Mouse (Mus musculus): ENCODE measurements around the gene Cyp11a1. TPM values are rescaled to one million over a fixed set of nuclear protein-coding genes. Genes with fewer than 3 reads are reported as not detected.

The Cyp11a1 gene
- polyA plus RNA-seq, 1 experiment from 2014 or later = 0.57 TPM

DNA sequence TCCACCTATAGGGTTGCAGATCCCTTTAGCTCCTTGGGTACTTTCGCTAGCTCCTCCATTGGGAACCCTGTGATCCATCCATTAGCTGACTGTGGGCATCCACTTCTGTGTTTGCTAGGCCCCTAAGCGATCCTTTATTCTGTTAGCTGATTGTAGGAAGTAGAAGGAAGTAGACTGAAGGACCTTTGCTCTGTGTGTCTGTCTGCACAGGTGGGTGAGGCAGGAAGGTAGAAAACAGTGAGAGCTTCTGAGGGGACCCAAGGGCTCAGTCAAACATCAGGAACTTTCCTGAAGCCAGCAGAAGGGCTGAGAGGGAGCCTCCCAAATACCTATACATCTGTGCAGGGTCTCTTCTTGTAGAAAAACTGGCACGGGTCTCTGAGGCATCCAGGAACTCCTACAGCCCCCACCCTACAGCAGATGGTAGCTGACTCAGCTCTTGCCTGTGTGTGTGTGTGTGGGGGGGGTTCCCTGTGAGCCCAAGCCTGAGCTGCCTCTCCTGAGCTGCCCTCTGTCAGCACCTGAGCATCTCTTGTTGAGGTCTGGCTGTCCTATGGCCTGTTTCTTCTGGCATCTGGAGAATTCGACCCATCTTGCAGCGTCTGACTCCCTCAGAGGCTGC lies 30.9 kb upstream of the Cyp11a1 start:
- no peak for ATAC-seq (ENCODE audit: low FRiP score)
- WGBS = 84% methylated on average over 5 of the region's 5 CpGs
- H3K4me3 ChIP-seq = no peak overlapping the region

DNA sequence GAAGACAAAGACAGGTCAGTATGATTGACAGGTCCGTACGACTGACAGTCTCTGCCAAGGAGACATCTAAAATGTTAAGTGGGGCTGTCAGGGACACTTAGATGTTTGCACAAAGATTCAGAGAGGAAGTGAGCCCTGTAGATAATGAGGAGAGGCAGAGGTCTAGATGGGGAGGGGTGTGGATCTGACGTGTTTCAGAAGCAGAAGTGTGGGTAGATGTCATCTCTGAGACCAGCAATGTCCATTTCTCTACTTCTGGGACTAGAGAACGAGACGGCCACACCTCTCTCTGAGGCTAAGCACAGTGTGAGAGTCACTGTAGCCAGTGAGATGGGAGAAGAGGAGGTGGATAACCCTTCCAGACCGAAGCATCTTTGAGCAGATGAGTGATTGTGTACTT lies 28.2 kb upstream of the Cyp11a1 start:
- H3K27me3 ChIP-seq = no peaks in the 10 kb centered on the region
- 86% methylated on average over 6 of the region's 6 CpGs for WGBS
- H3K4me3 ChIP-seq = no peak overlapping the region
- no peak overlapping the region for H3K27ac ChIP-seq
- H3K36me3 ChIP-seq = no peaks in the 10 kb centered on the region
- no peak overlapping the region for H3K9ac ChIP-seq
- no peak for ATAC-seq (ENCODE audit: low FRiP score)
- H3K9me3 ChIP-seq = no peaks in the 10 kb centered on the region
- H3K4me1 ChIP-seq (replicated peaks) = 0 out of 2 replicates have a peak, but pooled peaks cover 6% of the 10 kb centered on the region
- no peak overlapping the region for H3K4me2 ChIP-seq

More for the DNA sequence above, 30.9 kb upstream of the Cyp11a1 start:
- Histone ChIP-seq H3K36me3 (no peaks in the 10 kb centered on the region), H3K27ac (no peak overlapping the region), H3K4me2 (no peak overlapping the region), H3K9me3 (no peaks in the 10 kb centered on the region), H3K9ac (no peak overlapping the region), H3K4me1 (replicated peaks) (peaks cover 11% of the 10 kb centered on the region; the same call in 1 of the 2 replicates), H3K27me3 (no peaks in the 10 kb centered on the region)

DNA sequence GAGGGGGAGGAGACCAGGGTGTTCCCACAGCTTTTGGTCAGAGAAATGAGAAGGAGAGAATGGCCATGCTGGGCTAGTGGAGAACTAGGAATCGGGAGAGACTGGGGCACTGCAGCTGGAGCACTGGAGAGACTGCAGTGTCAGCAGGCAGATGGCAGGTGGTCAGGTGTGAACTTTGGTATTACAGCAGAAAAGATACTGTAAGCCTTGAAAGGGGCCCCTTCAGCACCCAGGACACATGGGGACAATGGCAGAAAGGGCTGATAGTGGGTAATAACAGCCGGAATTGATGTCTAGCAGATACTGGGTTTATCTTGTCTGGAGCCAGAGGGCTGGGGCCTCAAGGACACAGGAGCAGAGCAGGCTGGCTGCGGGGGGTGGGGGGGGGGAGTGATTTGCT lies 27.4 kb upstream of the Cyp11a1 start:
- ATAC-seq (ENCODE audit: low FRiP score) = no peak
- WGBS = 79% methylated on average over 3 of the region's 3 CpGs
- Histone ChIP-seq H3K27ac (no peak overlapping the region), H3K27me3 (no peaks in the 10 kb centered on the region), H3K4me1 (replicated peaks) (no peaks in the 10 kb centered on the region), H3K36me3 (no peaks in the 10 kb centered on the region), H3K4me3 (no peak overlapping the region), H3K9ac (no peak overlapping the region), H3K9me3 (no peaks in the 10 kb centered on the region), H3K4me2 (no peak overlapping the region)

DNA sequence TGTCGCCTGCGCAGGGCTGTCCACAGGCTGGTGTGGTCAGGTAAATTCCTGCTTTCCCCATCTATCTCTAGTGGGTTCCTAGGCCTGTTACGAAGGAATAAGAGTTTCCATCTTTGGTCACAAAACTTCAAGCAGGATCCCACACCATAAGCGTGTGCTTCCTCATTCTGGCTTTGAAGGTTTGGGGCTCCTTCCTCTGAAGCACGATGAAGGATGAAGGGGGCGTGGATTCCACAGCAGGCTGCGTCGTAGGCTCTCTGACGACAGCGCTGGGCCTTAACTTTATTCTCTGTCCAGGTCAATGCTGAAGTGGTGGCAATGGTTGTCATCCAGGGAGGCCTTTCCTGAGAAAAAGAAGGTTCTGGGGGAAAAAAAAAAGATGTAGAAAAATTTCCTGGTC lies 25.6 kb upstream of the Cyp11a1 start:
- no peaks in the 10 kb centered on the region for H3K36me3 ChIP-seq
- no peaks in the 10 kb centered on the region for H3K4me1 ChIP-seq (replicated peaks)

DNA sequence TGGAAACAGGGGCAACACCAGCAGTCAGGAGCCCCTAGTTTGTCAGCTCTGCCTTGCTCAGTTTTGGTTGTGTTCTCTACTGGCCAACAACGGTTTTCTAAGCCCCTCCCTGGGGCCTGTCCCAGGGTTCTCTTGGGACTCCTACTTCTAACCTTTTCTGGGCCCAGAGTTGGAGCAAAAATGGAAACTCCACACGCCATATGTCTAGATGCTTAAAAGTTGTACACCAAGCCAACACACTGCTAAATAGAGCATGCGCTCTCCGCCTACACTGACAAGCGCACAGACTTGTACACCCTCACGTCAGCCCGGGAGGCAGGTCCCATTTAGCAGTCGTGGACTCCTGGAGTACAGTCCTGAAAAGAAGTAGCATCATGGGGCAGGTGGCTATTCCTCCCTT lies 20.9 kb upstream of the Cyp11a1 start:
- 0 out of 2 replicates have a peak, but pooled peaks cover 2% of the 10 kb centered on the region for H3K27me3 ChIP-seq
- H3K4me3 ChIP-seq = no peak overlapping the region
- no peak for ATAC-seq (ENCODE audit: low FRiP score)
- no peak overlapping the region for H3K9ac ChIP-seq
- no peaks in the 10 kb centered on the region for H3K36me3 ChIP-seq
- no peaks in the 10 kb centered on the region for H3K9me3 ChIP-seq
- H3K4me2 ChIP-seq = no peak overlapping the region
- no peak overlapping the region for H3K27ac ChIP-seq
- 94% methylated on average over 8 of the region's 8 CpGs for WGBS
- peaks cover 5% of the 10 kb centered on the region; the same call in 1 of the 2 replicates for H3K4me1 ChIP-seq (replicated peaks)

More for the DNA sequence above, 25.6 kb upstream of the Cyp11a1 start:
- H3K9me3 ChIP-seq = no peaks in the 10 kb centered on the region
- no peak overlapping the region for H3K4me3 ChIP-seq
- no peaks in the 10 kb centered on the region for H3K27me3 ChIP-seq
- H3K27ac ChIP-seq = no peak overlapping the region
- no peak for ATAC-seq (ENCODE audit: low FRiP score)
- WGBS = 84% methylated on average over 10 of the region's 10 CpGs
- no peak overlapping the region for H3K9ac ChIP-seq
- H3K4me2 ChIP-seq = no peak overlapping the region

DNA sequence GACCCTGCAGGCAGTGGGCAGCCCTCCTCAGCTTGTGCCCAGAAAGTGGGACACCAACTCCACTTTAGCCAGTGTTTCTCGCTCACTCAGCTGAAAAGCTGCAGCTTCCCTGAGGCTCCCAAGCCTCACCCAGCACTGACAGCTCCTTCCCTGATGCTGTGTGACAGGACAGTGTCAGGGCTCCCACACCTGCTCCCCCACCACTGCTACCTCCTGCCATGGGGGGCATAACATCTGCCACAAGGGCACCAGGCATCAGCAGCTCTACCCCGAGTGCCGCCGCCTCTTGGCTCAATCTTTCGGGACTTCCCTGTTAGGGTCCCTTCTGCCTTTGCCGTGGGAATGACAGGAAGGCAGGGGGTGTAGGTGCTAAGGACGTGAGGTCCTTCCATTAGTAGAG lies 19.9 kb upstream of the Cyp11a1 start:
- ATAC-seq (ENCODE audit: low FRiP score) = no peak
- no peak overlapping the region for H3K4me2 ChIP-seq
- H3K9me3 ChIP-seq = no peaks in the 10 kb centered on the region
- no peak overlapping the region for H3K4me3 ChIP-seq
- H3K9ac ChIP-seq = no peak overlapping the region
- H3K36me3 ChIP-seq = no peaks in the 10 kb centered on the region
- H3K27ac ChIP-seq = no peak overlapping the region
- 0 out of 2 replicates have a peak, but pooled peaks cover 2% of the 10 kb centered on the region for H3K27me3 ChIP-seq
- whole genome bisulfite sequencing = 87% methylated on average over 7 of the region's 7 CpGs
- peaks cover 5% of the 10 kb centered on the region; the same call in 1 of the 2 replicates for H3K4me1 ChIP-seq (replicated peaks)

DNA sequence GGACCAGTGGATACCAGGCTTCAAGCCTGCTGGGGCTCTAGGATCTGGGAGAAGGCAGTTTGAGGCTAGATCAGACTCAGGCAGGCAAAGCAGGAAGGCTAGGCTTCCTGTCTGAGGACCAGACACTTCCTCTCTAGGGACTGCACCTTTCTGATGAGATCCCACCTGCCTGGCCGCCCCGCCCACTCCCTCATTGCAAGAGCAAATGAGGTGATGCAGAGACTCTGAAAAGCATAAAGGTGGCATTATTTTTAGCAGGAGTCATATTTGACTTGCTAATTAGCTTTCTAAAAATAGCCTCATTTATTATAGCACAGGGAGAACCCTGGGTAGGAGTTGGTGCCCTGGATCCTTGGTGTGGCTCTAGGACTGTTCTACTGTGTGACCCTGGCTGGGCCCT lies 18.1 kb upstream of the Cyp11a1 start:
- Histone ChIP-seq H3K9ac (no peak overlapping the region), H3K27me3 (0 out of 2 replicates have a peak, but pooled peaks cover 2% of the 10 kb centered on the region), H3K9me3 (no peaks in the 10 kb centered on the region), H3K4me1 (replicated peaks) (peaks cover 8% of the 10 kb centered on the region), H3K4me2 (no peak overlapping the region), H3K4me3 (no peak overlapping the region), H3K27ac (no peak overlapping the region), H3K36me3 (no peaks in the 10 kb centered on the region)
- no peak for ATAC-seq (ENCODE audit: low FRiP score)
- 91% methylated on average over 2 of the region's 2 CpGs for WGBS

DNA sequence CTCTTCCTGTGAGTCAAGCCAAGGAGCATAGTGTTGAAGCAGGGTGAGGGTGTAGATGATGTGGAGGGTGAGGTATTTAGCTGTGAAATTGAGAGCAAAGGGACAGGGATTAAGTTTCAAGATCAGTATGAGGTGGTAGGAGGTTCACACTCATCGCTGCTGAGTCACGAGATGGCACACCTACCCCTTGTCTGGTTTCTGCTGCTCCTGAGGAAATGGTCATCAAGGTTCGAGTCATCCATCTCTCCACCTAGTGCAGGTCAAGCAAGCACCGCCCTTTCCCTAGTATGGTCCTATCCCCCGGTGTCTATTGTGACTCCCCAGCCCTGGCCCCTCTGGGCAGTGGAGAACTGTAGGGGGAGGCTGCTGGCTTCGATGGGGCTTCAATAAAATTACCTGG lies 16.9 kb upstream of the Cyp11a1 start:
- H3K27me3 ChIP-seq = 0 out of 2 replicates have a peak, but pooled peaks cover 2% of the 10 kb centered on the region
- H3K27ac ChIP-seq = no peak overlapping the region
- no peak overlapping the region for H3K9ac ChIP-seq
- H3K4me1 ChIP-seq (replicated peaks) = peaks cover 15% of the 10 kb centered on the region
- no peaks in the 10 kb centered on the region for H3K36me3 ChIP-seq
- no peak overlapping the region for H3K4me3 ChIP-seq
- H3K9me3 ChIP-seq = no peaks in the 10 kb centered on the region
- H3K4me2 ChIP-seq = no peak overlapping the region
- 91% methylated on average over 6 of the region's 6 CpGs for WGBS
- ATAC-seq (ENCODE audit: low FRiP score) = no peak

DNA sequence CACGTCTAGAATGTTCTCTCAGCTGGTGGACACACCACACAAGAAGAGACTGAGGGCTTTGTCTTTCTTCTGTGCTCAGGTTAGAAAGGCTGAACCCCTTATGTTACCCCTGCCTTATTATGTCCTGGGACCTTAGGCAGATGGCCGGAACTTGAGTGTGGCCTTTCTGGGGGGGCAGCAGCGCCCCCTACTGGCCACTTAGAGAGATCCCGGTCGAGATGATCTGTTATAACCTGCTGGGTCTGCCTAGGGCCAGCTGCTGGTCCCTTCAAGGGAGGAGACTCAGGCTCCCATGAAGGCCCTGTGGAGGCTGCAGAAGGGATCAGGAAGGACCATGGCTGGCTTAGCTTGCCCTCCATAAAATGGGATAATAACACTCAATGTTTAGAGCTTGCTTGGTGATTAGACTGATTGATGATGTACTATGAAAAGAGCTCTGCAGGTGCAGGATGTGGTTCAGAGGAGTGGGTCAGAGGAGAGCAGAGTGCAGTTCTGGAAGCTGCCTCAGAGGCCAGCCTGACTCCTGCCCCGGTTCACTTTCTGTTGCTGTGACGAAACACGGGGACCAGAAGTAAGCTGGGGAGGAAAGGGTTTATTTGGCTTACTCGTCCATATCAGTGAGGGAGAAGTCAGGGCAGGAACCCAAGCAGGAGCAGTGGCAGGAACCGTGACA lies 15.6 kb upstream of the Cyp11a1 start:
- Histone ChIP-seq H3K27ac (no peak overlapping the region), H3K36me3 (no peaks in the 10 kb centered on the region), H3K9ac (no peak overlapping the region), H3K27me3 (0 out of 2 replicates have a peak, but pooled peaks cover 2% of the 10 kb centered on the region), H3K4me3 (no peak overlapping the region), H3K4me2 (no peak overlapping the region), H3K9me3 (no peaks in the 10 kb centered on the region), H3K4me1 (replicated peaks) (peaks cover 15% of the 10 kb centered on the region)
- 41% methylated on average over 10 of the region's 10 CpGs for WGBS
- ATAC-seq (ENCODE audit: low FRiP score) = no peak

DNA sequence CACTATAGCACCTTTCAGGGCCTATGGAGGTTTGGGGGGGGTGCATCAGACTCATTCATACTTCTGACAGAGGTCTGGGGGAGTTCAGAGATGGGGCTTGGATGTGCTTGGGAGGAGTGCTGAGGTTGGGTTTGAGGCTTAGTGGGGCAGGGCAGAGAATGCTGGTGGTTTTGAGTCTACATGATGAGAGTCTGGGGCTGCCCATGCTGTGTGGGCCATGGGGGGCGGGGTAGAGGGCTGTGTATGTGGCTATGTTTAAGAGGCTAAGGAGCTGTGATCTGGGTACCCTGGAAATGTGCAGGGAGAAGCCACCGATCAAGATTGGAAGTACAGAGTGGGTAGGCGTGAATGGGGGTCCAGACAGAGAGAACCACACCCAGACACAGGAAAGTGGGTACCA lies 14.2 kb upstream of the Cyp11a1 start:
- H3K4me3 ChIP-seq = no peak overlapping the region
- ATAC-seq (ENCODE audit: low FRiP score) = no peak
- peaks cover 15% of the 10 kb centered on the region for H3K4me1 ChIP-seq (replicated peaks)
- no peaks in the 10 kb centered on the region for H3K9me3 ChIP-seq
- no peak overlapping the region for H3K27ac ChIP-seq
- peaks cover 12% of the 10 kb centered on the region for H3K27me3 ChIP-seq
- no peaks in the 10 kb centered on the region for H3K36me3 ChIP-seq
- H3K9ac ChIP-seq = no peak overlapping the region
- WGBS = 81% methylated on average over 3 of the region's 3 CpGs
- H3K4me2 ChIP-seq = no peak overlapping the region

DNA sequence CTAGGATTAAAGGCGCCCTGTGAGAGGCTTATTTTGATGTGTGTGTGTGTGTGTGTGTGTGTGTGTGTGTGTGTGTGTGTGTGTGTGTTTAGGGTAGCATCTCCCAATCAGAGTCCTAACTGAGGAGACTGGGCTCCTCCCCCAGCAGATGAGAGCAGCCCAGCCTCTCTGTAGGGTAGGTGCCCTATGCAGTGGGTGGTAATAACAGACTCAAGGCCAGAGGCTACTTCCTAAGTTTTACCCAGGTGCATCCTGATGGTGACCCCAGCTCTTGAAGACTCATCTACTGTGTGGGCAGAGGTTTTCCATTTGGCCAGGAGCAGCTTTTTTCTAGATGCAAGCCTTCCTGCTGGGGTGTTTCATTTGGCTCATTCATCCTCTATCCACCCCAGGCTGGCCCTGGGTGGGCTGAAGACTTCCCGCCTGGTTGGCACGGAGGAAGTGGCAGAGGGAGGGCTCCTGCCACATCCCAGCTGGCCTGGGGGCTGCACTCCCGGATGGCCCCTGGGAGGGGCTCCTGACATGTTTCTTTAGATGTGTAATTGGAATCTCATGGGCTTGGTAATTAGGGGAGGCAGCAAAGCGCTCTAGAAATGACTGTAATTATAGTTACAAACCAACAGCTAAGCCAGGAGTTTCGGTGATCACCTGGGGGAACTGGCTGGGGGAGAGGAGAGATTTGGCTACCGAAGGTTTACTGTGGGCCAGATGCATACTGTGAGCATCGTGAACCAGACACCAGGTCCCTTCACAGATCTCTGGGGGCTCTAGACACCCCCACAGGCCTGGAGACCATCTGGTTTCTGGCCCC lies 13.2 kb upstream of the Cyp11a1 start:
- WGBS = 51% methylated on average over 8 of the region's 8 CpGs
- H3K4me1 ChIP-seq (replicated peaks) = peaks cover 17% of the 10 kb centered on the region
- no peak overlapping the region for H3K9ac ChIP-seq
- no peak for ATAC-seq (ENCODE audit: low FRiP score)
- H3K4me2 ChIP-seq = no peak overlapping the region
- no peaks in the 10 kb centered on the region for H3K36me3 ChIP-seq
- H3K27me3 ChIP-seq = peaks cover 16% of the 10 kb centered on the region
- no peak overlapping the region for H3K4me3 ChIP-seq
- H3K27ac ChIP-seq = no peak overlapping the region
- no peaks in the 10 kb centered on the region for H3K9me3 ChIP-seq

DNA sequence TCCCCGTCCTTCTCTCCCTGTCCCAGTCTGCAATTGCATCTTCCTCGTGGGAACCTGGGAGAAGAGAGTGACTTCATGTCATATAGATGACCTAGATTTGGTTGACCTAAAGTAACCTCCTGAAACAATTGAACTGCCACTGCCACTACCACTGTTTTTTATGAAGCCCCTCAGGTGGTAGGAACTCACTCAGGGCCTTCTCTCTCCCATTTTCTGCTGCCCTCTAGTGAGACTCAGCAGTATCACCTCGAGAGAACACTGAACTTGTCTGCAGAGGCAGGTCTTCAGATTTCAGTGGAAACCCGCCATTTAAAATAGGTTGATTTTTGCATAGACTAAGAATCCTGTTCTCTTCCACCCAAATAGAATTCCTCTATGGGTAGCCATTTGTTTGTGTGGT lies 10.9 kb upstream of the Cyp11a1 start:
- H3K9me3 ChIP-seq = no peaks in the 10 kb centered on the region
- H3K36me3 ChIP-seq = no peaks in the 10 kb centered on the region
- H3K27me3 ChIP-seq = peaks cover 26% of the 10 kb centered on the region
- no peak overlapping the region for H3K9ac ChIP-seq
- no peak overlapping the region for H3K4me2 ChIP-seq
- 25% methylated on average over 4 of the region's 4 CpGs for WGBS
- H3K4me1 ChIP-seq (replicated peaks) = peaks cover 18% of the 10 kb centered on the region
- H3K4me3 ChIP-seq = no peak overlapping the region
- no peak overlapping the region for H3K27ac ChIP-seq
- ATAC-seq (ENCODE audit: low FRiP score) = no peak

Data from hindbrain, embryonic 13.5 days (tissue).